ENCODE assay signal across 9 mouse cellular contexts in the genomic region with DNA sequence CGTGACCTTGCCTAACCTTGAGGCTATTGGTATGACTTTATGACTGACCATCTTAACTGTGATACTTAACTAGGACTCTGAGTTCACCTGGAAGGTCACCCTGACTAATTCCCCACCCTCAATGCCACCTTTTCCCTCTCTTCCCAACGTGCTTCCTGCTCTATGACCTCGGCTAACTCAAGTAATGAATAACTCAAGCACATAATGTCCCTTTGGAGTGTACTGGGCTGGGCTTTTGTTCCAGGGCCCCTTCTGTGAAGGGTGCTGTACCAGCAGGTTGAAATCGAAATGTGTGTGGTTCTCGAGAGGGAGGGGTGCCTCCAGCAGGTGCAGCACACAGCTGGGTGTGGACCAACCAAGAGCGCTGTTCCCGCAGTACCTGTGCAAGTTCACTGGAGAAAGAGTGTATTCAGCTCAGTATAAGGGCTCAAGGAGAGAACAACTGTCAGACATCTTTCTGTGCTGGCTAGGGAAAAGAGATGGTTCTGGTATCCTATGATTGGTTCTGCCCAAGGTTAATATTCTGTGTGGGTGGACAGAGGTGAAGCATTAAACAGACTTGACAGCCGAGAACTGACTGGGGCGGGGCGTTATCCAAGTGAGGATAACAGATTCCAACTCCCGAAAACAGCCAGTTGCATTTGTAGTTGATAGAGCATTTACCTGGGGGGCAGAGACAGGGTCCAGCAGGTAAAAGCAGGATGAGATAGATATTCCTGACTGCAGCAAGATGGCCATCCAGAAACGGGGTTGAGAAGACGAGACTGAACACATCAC. TPM values are rescaled to one million over a fixed set of nuclear protein-coding genes. Genes with fewer than 3 reads are reported as not detected.
DNase-seq lines count a peak whose midpoint lies in the region; ATAC-seq and TF ChIP-seq lines count a peak whose summit lies in the region.
"Had no signal": no experiment of that assay in that cellular context is flagged by ENCODE, and none has a peak within 500 bp of the region (broad histone marks: within the 10 kb centered on the region; RNA-seq: fewer than 3 reads in every experiment).

No protein-coding gene starts in this region.

- H3K36me3 ChIP-seq in liver, postnatal 0 days (replicated peaks; ENCODE audit: insufficient read depth, low read length), result no peaks in the 10 kb centered on the region
- no peaks in the 10 kb centered on the region for H3K36me3 ChIP-seq in kidney, embryonic 15.5 days
- no peaks in the 10 kb centered on the region for H3K36me3 ChIP-seq in neural tube, embryonic 15.5 days

- H3K4me2 ChIP-seq in liver, postnatal 0 days (ENCODE audit: low read depth, low read length), result no peak overlapping the region
- peak overlapping the region; percentile 36 for H3K4me2 ChIP-seq in kidney, embryonic 15.5 days
- peak overlapping the region; percentile 43 for H3K4me2 ChIP-seq in neural tube, embryonic 15.5 days

- H3K27ac ChIP-seq in liver, postnatal 0 days (ENCODE audit: low read depth), result 0 out of 2 replicates have a peak overlapping the region, but pooled peaks have one; percentile 29
- peak overlapping the region; percentile 91 for H3K27ac ChIP-seq in kidney, embryonic 15.5 days
- 0 out of 2 replicates have a peak overlapping the region, but pooled peaks have one; percentile 5 for H3K27ac ChIP-seq in neural tube, embryonic 15.5 days (replicated peaks)

- TF ChIP-seq EP300 in liver, postnatal 0 days (IDR thresholded peaks at IDR 0.05; ENCODE audit: low read depth), result no peak

- H3K27me3 ChIP-seq in liver, postnatal 0 days (ENCODE audit: insufficient read depth, low read length), result peaks cover 24% of the 10 kb centered on the region
- H3K27me3 ChIP-seq in kidney, embryonic 15.5 days, result peaks cover 36% of the 10 kb centered on the region
- no peaks in the 10 kb centered on the region for H3K27me3 ChIP-seq in neural tube, embryonic 15.5 days (replicated peaks)

- no peak for ATAC-seq in cerebellum, adult (ENCODE audit: insufficient number of reproducible peaks, low FRiP score, low TSS enrichment)
- ATAC-seq in liver, postnatal 0 days, result no peak
- ATAC-seq in kidney, embryonic 15.5 days (replicated peaks; ENCODE audit: low FRiP score), result peak; percentile 42
- no peak for ATAC-seq in neural tube, embryonic 15.5 days (ENCODE audit: low FRiP score)

- peak; percentile 24 for DNase-seq in cerebellum, adult 9-11 months
- no peak for DNase-seq in liver, postnatal 0 days
- DNase-seq in liver, result no peak
- no peak for DNase-seq in frontal cortex, postnatal 25 days (ENCODE audit: low spot score in 2 of 2)
- DNase-seq in layer of hippocampus, adult 9-10 months (ENCODE audit: low spot score), result no peak

- TF ChIP-seq CTCF in liver, postnatal 0 days (IDR thresholded peaks at IDR 0.05; ENCODE audit: low read depth), result no peak

- no peaks in the 10 kb centered on the region for H3K9me3 ChIP-seq in liver, postnatal 0 days (ENCODE audit: low read length)
- H3K9me3 ChIP-seq in kidney, embryonic 15.5 days (replicated peaks), result no peaks in the 10 kb centered on the region
- no peaks in the 10 kb centered on the region for H3K9me3 ChIP-seq in neural tube, embryonic 15.5 days (replicated peaks)
- H3K9me3 ChIP-seq: megakaryocyte, embryonic 14.5 days had no signal

- peaks cover 15% of the 10 kb centered on the region for H3K4me1 ChIP-seq in liver, postnatal 0 days (ENCODE audit: insufficient read depth)
- H3K4me1 ChIP-seq in kidney, embryonic 15.5 days, result peaks cover 36% of the 10 kb centered on the region
- peaks cover 34% of the 10 kb centered on the region for H3K4me1 ChIP-seq in neural tube, embryonic 15.5 days

- H3K4me3 ChIP-seq in liver, postnatal 0 days (ENCODE audit: low read depth, low read length), result no peak overlapping the region
- H3K4me3 ChIP-seq in kidney, embryonic 15.5 days (replicated peaks), result peak overlapping the region; percentile 9; the same call in 1 of the 2 replicates
- H3K4me3 ChIP-seq in neural tube, embryonic 15.5 days (replicated peaks), result no peak overlapping the region
- H3K4me3 ChIP-seq: megakaryocyte, embryonic 14.5 days had no signal

- 65% methylated on average over 13 of the region's 13 CpGs for WGBS in liver, postnatal 0 days (ENCODE audit: insufficient replicate concordance)
- 56% methylated on average over 13 of the region's 13 CpGs for WGBS in kidney, embryonic 15.5 days
- 69% methylated on average over 13 of the region's 13 CpGs for WGBS in neural tube, embryonic 15.5 days

- H3K9ac ChIP-seq in liver, postnatal 0 days (replicated peaks), result no peak overlapping the region
- H3K9ac ChIP-seq in kidney, embryonic 15.5 days, result no peak overlapping the region
- peak overlapping the region; percentile 29; the same call in 1 of the 2 replicates for H3K9ac ChIP-seq in neural tube, embryonic 15.5 days (replicated peaks)

RNA-seq across cellular contexts. Expression of gene Atp1b1, which starts 3.0 kb away (rescaled TPM):
- polyA plus RNA-seq in liver, postnatal 0 days (2015; fragmentation: Nextera tagmentation; extraction: Ambion mirVana), result 38.6 and 38.8 TPM in 2 replicates
- polyA plus RNA-seq in kidney, embryonic 15.5 days (2015; fragmentation: Nextera tagmentation; extraction: Ambion mirVana), result 163 and 179 TPM in 2 replicates
- 383 and 428 TPM in 2 replicates for polyA plus RNA-seq in neural tube, embryonic 15.5 days (2015; fragmentation: Nextera tagmentation; extraction: Ambion mirVana)

Comparison
In these comparisons a context has a peak if more than half of its experiments do, and no peak if none do; other contexts are left out.
1. H3K27ac ChIP-seq: peak in every context shown above with its lines; median percentile 91 in kidney, embryonic 15.5 days; 29 in liver, postnatal 0 days; 5 in neural tube, embryonic 15.5 days.